7 mouse cellular contexts compared by ENCODE assay signal in the genomic region with DNA sequence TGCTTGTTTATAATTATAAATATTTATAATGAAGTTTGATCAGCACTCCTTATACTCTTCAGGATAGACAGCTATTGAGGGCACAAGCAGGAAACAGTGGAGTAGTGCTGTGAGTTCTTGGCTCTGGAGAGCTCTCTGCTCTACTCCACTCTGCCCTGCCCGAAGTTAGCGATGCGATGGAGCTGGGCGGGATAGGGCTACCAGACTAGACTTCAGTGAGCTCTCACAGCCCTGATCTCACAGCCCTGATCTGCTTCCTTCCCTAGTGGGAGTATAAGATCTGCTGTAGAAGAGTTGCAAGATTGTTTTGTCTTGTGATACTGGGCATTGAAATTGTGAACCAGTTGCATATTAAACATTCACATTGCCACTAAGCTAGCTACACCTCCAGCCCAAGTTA. TPM values are rescaled to one million over a fixed set of nuclear protein-coding genes. Genes with fewer than 3 reads are reported as not detected.
DNase-seq lines count a peak whose midpoint lies in the region; ATAC-seq and TF ChIP-seq lines count a peak whose summit lies in the region.

No protein-coding gene starts in this region.

- TF ChIP-seq POLR2A in thymus, adult 2 months (IDR thresholded peaks at IDR 0.05; ENCODE audit: control insufficient read depth, extremely low read depth, insufficient read depth, low read length, poor library complexity), result no peak
- no peak for TF ChIP-seq POLR2A in embryonic fibroblast, embryonic 13.5 days (IDR thresholded peaks at IDR 0.05; ENCODE audit: low read depth, low read length)
- TF ChIP-seq POLR2A in kidney, adult 2 months (IDR thresholded peaks at IDR 0.05; ENCODE audit: low read depth, low read length), result no peak

- DNase-seq in thymus, adult 2 months, result peak; percentile 18
- DNase-seq in thymus, postnatal 36 days, result no peak
- DNase-seq in kidney, adult 2 months, result peak; percentile 42
- DNase-seq in midbrain, embryonic 10.5 days (ENCODE audit: low spot score), result no peak
- DNase-seq in ovary, postnatal 10 days (ENCODE audit: low spot score), result no peak

- H3K9me3 ChIP-seq in midbrain, embryonic 10.5 days (replicated peaks), result no peaks in the 10 kb centered on the region

- no peak for ATAC-seq in inflammation-experienced regulatory T-cells, adult 6 months

- H3K27me3 ChIP-seq in thymus, adult 2 months (ENCODE audit: control insufficient read depth, insufficient read depth, low read length), result no peaks in the 10 kb centered on the region
- no peaks in the 10 kb centered on the region for H3K27me3 ChIP-seq in kidney, adult 2 months (replicated peaks; ENCODE audit: control insufficient read depth, insufficient read depth, low read length)
- H3K27me3 ChIP-seq in midbrain, embryonic 10.5 days (ENCODE audit: low read depth, poor library complexity, severe bottlenecking), result no peaks in the 10 kb centered on the region

- no peak overlapping the region for H3K27ac ChIP-seq in thymus, adult 2 months (ENCODE audit: control insufficient read depth, insufficient read depth, low read length)
- no peak overlapping the region for H3K27ac ChIP-seq in embryonic fibroblast, embryonic 13.5 days (ENCODE audit: insufficient read depth, low read length)
- peak overlapping the region; percentile 28; the same call in 1 of the 2 replicates for H3K27ac ChIP-seq in kidney, adult 2 months (ENCODE audit: insufficient read depth, low read depth, low read length)
- H3K27ac ChIP-seq in midbrain, embryonic 10.5 days (replicated peaks), result no peak overlapping the region

- no peak for TF ChIP-seq CTCF in thymus, adult 2 months (IDR thresholded peaks at IDR 0.05; ENCODE audit: borderline replicate concordance, control insufficient read depth, extremely low read depth, insufficient read depth, low read length, poor library complexity)
- TF ChIP-seq CTCF in embryonic fibroblast, embryonic 13.5 days (IDR thresholded peaks at IDR 0.05; ENCODE audit: borderline replicate concordance, insufficient read depth, low read length), result no peak
- TF ChIP-seq CTCF in kidney, adult 2 months (conservative IDR thresholded peaks at IDR 0.05; ENCODE audit: insufficient read depth, insufficient read length, low read depth, low read length), result no peak

- H3K4me1 ChIP-seq in thymus, adult 2 months (replicated peaks; ENCODE audit: control insufficient read depth, insufficient read depth, low read length), result peaks cover 3% of the 10 kb centered on the region; the same call in 1 of the 2 replicates
- no peaks in the 10 kb centered on the region for H3K4me1 ChIP-seq in embryonic fibroblast, embryonic 13.5 days (ENCODE audit: control insufficient read depth, insufficient read depth, low read length)
- H3K4me1 ChIP-seq in kidney, adult 2 months (ENCODE audit: control insufficient read depth, insufficient read depth, low read length), result peaks cover 10% of the 10 kb centered on the region; the same call in 1 of the 2 replicates
- H3K4me1 ChIP-seq in midbrain, embryonic 10.5 days, result peaks cover 51% of the 10 kb centered on the region

- H3K4me3 ChIP-seq in thymus, adult 2 months (ENCODE audit: control insufficient read depth, insufficient read depth, low read length), result peak overlapping the region; percentile 50
- H3K4me3 ChIP-seq in embryonic fibroblast, embryonic 13.5 days (ENCODE audit: insufficient read depth, low read length), result peak overlapping the region; percentile 92
- H3K4me3 ChIP-seq in kidney, adult 2 months (ENCODE audit: insufficient read depth, low read depth, low read length), result peak overlapping the region; percentile 54
- peak overlapping the region; percentile 98 for H3K4me3 ChIP-seq in midbrain, embryonic 10.5 days

- H3K36me3 ChIP-seq in thymus, adult 2 months (ENCODE audit: control insufficient read depth, insufficient read depth, low read length), result peaks cover 39% of the 10 kb centered on the region
- peaks cover 9% of the 10 kb centered on the region; the same call in 1 of the 2 replicates for H3K36me3 ChIP-seq in kidney, adult 2 months (ENCODE audit: control insufficient read depth, insufficient read depth, low read length)
- H3K36me3 ChIP-seq in midbrain, embryonic 10.5 days, result peaks cover 74% of the 10 kb centered on the region

- whole genome bisulfite sequencing in thymus, adult 2 months, result 1% methylated on average over 4 of the region's 4 CpGs
- whole genome bisulfite sequencing in kidney, adult 2 months, result 2% methylated on average over 4 of the region's 4 CpGs
- WGBS in midbrain, embryonic 10.5 days, result 71% methylated on average over 4 of the region's 4 CpGs

RNA-seq across cellular contexts. Expression of gene Ppp1r15b, which starts 3.9 kb away (rescaled TPM):
- 45.8 and 55.0 TPM in 2 replicates for polyA plus RNA-seq in thymus, adult 2 months (2012; rRNA removed)
- polyA plus RNA-seq in embryonic fibroblast, embryonic 13.5 days (2011; ENCODE audit: insufficient read length, low read depth, missing spikeins), result 55.8 and 63.3 TPM in 2 replicates
- polyA plus RNA-seq in kidney, adult 2 months (2012; rRNA removed), result 22.2 and 23.9 TPM in 2 replicates
- polyA plus RNA-seq in midbrain, embryonic 10.5 days (2016; fragmentation: Nextera tagmentation; extraction: Ambion mirVana), result 48.9 and 56.8 TPM in 2 replicates
- 10 to 100 TPM; 20.8 to 26.0 (median 23.6) TPM for polyA plus RNA-seq in inflammation-experienced regulatory T-cells, adult 6 months (2017; shearing (Covaris generic))

RNA-seq across cellular contexts. Expression of gene Plekha6, which starts 29.1 kb away (rescaled TPM):
- 5.1 and 9.4 TPM in 2 replicates for polyA plus RNA-seq in thymus, adult 2 months (2012; rRNA removed)
- polyA plus RNA-seq in embryonic fibroblast, embryonic 13.5 days (2011; ENCODE audit: insufficient read length, low read depth, missing spikeins), result 2.6 and 3.6 TPM in 2 replicates
- polyA plus RNA-seq in kidney, adult 2 months (2012; rRNA removed), result 91.4 and 98.1 TPM in 2 replicates
- polyA plus RNA-seq in midbrain, embryonic 10.5 days (2016; fragmentation: Nextera tagmentation; extraction: Ambion mirVana), result 12.5 and 15.7 TPM in 2 replicates
- polyA plus RNA-seq in inflammation-experienced regulatory T-cells, adult 6 months (2017; shearing (Covaris generic)), result under 1 TPM in 1 of 3 experiments, not detected in 2; 0.25 TPM

Comparison
In these comparisons a context has a peak if more than half of its experiments do, and no peak if none do; other contexts are left out.
1. DNase-seq: peak in thymus, adult 2 months (single experiment) and kidney, adult 2 months (single experiment); none in thymus, postnatal 36 days (0 of 2), midbrain, embryonic 10.5 days (single experiment) and ovary, postnatal 10 days (single experiment).
2. Peak in every context shown above with its lines, with median percentiles within 50 percentile points of each other: H3K4me3 ChIP-seq.